Mouse (Mus musculus): ENCODE results near the gene Vcam1. TPM values are rescaled to one million over a fixed set of nuclear protein-coding genes. Genes with fewer than 3 reads are reported as not detected.

Vcam1 gene
- polyA plus RNA-seq, 1 experiment from 2014 or later = 55.1 TPM

DNA sequence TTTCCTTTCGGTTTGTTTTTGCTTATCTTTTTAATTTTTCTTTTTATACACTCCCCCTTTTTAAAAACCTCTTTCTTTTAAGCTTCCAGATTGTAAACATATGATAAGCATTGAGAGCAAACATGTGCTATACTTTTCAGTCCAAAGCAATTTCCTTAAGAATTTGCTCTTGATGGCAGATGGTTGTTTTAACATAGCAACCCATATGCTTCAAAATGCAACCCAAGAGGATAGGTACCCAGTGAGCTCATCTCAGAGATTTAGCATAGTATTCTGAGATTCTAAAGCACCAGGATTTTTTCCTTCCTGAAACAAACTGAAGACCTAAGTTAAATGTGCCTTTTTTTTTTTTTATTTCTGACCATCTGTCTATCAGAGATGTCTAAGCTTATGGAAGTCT lies 28.6 kb downstream of the Vcam1 start:
- no peak for DNase-seq (ENCODE audit: low spot score)
- Histone ChIP-seq H3K4me3 (no peak overlapping the region), H3K27me3 (ENCODE audit: insufficient read depth, poor library complexity, severe bottlenecking) (no peaks in the 10 kb centered on the region), H3K27ac (no peak overlapping the region), H3K4me1 (replicated peaks) (peaks cover 14% of the 10 kb centered on the region), H3K9me3 (no peaks in the 10 kb centered on the region), H3K36me3 (no peaks in the 10 kb centered on the region)
- WGBS = 79% methylated on average over 1 of the region's 1 CpGs

DNA sequence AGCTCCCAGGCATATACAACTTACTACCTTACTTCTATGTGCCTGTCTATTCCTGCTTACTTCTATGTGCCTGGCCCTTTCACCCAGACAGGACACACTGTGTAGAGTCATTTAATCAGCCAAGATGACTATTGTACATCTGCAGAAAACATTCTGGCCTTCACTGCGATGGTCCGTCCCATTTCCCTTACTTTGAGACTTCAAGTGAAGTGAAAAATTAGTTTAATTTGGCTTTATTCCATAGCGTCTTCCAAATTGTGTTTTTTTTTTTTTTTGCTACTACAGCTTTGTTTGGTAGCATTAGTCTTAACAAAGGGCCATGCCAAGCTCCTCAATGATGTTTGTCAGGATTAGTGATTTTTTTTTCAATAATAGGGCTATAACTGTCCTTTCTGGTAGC lies 33.6 kb downstream of the Vcam1 start:
- no peak overlapping the region for H3K4me3 ChIP-seq
- WGBS = 92% methylated on average over 3 of the region's 3 CpGs

GRCm38 (mm10) chr3:116095312-116095711 lies 34.2 kb downstream of the Vcam1 start:
- Histone ChIP-seq H3K4me1 (replicated peaks) (no peaks in the 10 kb centered on the region), H3K36me3 (no peaks in the 10 kb centered on the region), H3K4me3 (no peak overlapping the region), H3K9me3 (0 out of 2 replicates have a peak, but pooled peaks cover 5% of the 10 kb centered on the region), H3K27ac (no peak overlapping the region), H3K27me3 (ENCODE audit: insufficient read depth, poor library complexity, severe bottlenecking) (no peaks in the 10 kb centered on the region)
- DNase-seq (ENCODE audit: low spot score) = no peak
- WGBS = 92% methylated on average over 4 of the region's 4 CpGs

More for the DNA sequence above, 33.6 kb downstream of the Vcam1 start:
- Histone ChIP-seq H3K4me1 (replicated peaks) (no peaks in the 10 kb centered on the region), H3K27ac (no peak overlapping the region), H3K36me3 (no peaks in the 10 kb centered on the region), H3K9me3 (0 out of 2 replicates have a peak, but pooled peaks cover 5% of the 10 kb centered on the region), H3K27me3 (ENCODE audit: insufficient read depth, poor library complexity, severe bottlenecking) (no peaks in the 10 kb centered on the region)
- DNase-seq (ENCODE audit: low spot score) = no peak

DNA sequence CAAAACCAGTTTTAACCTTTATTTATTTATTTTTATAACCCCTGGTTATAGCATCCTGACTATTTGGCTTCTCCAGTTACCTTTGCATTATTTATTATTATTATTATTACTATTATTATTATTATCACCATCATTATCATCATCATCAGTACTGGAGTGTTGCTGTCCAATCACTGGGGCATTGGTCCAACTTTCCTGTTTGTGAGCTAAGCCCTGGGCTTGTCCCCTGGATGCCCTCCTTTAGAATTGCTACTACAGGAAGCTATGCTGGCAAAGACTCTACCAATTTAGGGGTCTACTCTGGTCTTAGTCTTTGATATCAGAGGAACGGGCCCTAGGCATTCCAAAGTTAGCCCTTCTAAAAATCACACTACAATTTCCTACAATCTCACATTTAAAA lies 34.6 kb downstream of the Vcam1 start:
- Histone ChIP-seq H3K27me3 (ENCODE audit: insufficient read depth, poor library complexity, severe bottlenecking) (no peaks in the 10 kb centered on the region), H3K4me1 (replicated peaks) (no peaks in the 10 kb centered on the region), H3K27ac (no peak overlapping the region), H3K4me3 (no peak overlapping the region), H3K36me3 (no peaks in the 10 kb centered on the region), H3K9me3 (0 out of 2 replicates have a peak, but pooled peaks cover 5% of the 10 kb centered on the region)
- DNase-seq (ENCODE audit: low spot score) = no peak
- 93% methylated on average over 1 of the region's 1 CpGs for WGBS

DNA sequence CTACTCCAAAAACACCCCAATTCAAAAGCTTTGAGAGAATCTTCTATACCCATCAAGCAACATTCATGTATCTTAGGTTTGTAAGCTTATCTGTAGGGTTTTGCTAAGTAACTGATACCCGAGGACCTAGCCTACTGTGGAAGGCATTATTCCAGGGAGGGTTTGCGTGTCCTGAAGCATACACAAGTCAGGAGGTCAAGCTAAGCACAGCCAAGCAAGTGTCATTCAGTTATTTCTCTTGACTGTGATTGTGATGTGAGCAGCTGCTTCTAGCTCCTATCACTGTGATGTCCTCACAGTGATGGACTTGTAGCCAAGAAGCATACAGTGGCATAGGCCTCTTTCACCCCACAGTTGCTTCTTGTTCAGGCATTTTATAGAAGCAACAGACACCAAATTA lies 35.2 kb downstream of the Vcam1 start:
- Histone ChIP-seq H3K36me3 (no peaks in the 10 kb centered on the region), H3K9me3 (0 out of 2 replicates have a peak, but pooled peaks cover 5% of the 10 kb centered on the region), H3K27ac (no peak overlapping the region), H3K4me3 (no peak overlapping the region), H3K4me1 (replicated peaks) (no peaks in the 10 kb centered on the region), H3K27me3 (ENCODE audit: insufficient read depth, poor library complexity, severe bottlenecking) (no peaks in the 10 kb centered on the region)
- 82% methylated on average over 2 of the region's 2 CpGs for WGBS
- no peak for DNase-seq (ENCODE audit: low spot score)

GRCm38 (mm10) chr3:116092547-116092946 lies 36.9 kb downstream of the Vcam1 start:
- Histone ChIP-seq H3K36me3 (no peaks in the 10 kb centered on the region), H3K27ac (no peak overlapping the region), H3K9me3 (peaks cover 13% of the 10 kb centered on the region; the same call in 1 of the 2 replicates), H3K4me1 (replicated peaks) (no peaks in the 10 kb centered on the region), H3K27me3 (ENCODE audit: insufficient read depth, poor library complexity, severe bottlenecking) (no peaks in the 10 kb centered on the region), H3K4me3 (no peak overlapping the region)
- 95% methylated on average over 3 of the region's 3 CpGs for WGBS
- no peak for DNase-seq (ENCODE audit: low spot score)

GRCm38 (mm10) chr3:116091706-116092105 lies 37.8 kb downstream of the Vcam1 start:
- Histone ChIP-seq H3K36me3 (no peaks in the 10 kb centered on the region), H3K4me3 (no peak overlapping the region), H3K27me3 (ENCODE audit: insufficient read depth, poor library complexity, severe bottlenecking) (no peaks in the 10 kb centered on the region), H3K27ac (no peak overlapping the region), H3K4me1 (replicated peaks) (no peaks in the 10 kb centered on the region), H3K9me3 (peaks cover 13% of the 10 kb centered on the region; the same call in 1 of the 2 replicates)
- DNase-seq (ENCODE audit: low spot score) = no peak
- 91% methylated on average over 5 of the region's 5 CpGs for WGBS

DNA sequence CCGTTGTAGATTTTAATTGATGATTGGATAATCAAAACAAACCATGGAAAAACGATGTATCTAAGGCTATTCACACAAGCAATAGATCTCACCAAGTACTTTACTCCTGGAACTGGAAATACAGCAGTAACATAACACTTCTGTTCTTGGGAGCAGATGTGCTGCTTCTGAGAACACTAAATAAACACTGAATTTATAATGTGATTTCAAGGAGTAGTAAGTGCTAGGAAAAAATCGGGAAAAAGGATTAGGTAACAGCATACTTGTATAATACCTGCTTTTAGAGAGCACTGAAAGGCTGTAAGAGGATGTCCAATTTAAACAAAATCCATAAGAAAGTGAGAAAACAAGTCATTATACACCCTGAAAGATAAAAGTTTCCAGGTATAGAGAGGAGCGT lies 43.5 kb downstream of the Vcam1 start:
- 88% methylated on average over 4 of the region's 4 CpGs for WGBS
- Histone ChIP-seq H3K27me3 (ENCODE audit: insufficient read depth, poor library complexity, severe bottlenecking) (no peaks in the 10 kb centered on the region), H3K4me1 (replicated peaks) (no peaks in the 10 kb centered on the region), H3K36me3 (no peaks in the 10 kb centered on the region), H3K27ac (no peak overlapping the region), H3K9me3 (peaks cover 7% of the 10 kb centered on the region; the same call in 1 of the 2 replicates), H3K4me3 (no peak overlapping the region)
- no peak for DNase-seq (ENCODE audit: low spot score)

- no peak for DNase-seq (ENCODE audit: low spot score)
- no peaks in the 10 kb centered on the region for H3K27me3 ChIP-seq (ENCODE audit: insufficient read depth, poor library complexity, severe bottlenecking)
- no peaks in the 10 kb centered on the region for H3K36me3 ChIP-seq
- no peak overlapping the region for H3K27ac ChIP-seq
- WGBS = 73% methylated on average over 7 of the region's 7 CpGs
- H3K9me3 ChIP-seq = no peaks in the 10 kb centered on the region
- no peaks in the 10 kb centered on the region for H3K4me1 ChIP-seq (replicated peaks)
- no peak overlapping the region for H3K4me3 ChIP-seq
These were observed 48.4 kb downstream of the Vcam1 start for GRCm38 (mm10) chr3:116080939-116081676.

DNA sequence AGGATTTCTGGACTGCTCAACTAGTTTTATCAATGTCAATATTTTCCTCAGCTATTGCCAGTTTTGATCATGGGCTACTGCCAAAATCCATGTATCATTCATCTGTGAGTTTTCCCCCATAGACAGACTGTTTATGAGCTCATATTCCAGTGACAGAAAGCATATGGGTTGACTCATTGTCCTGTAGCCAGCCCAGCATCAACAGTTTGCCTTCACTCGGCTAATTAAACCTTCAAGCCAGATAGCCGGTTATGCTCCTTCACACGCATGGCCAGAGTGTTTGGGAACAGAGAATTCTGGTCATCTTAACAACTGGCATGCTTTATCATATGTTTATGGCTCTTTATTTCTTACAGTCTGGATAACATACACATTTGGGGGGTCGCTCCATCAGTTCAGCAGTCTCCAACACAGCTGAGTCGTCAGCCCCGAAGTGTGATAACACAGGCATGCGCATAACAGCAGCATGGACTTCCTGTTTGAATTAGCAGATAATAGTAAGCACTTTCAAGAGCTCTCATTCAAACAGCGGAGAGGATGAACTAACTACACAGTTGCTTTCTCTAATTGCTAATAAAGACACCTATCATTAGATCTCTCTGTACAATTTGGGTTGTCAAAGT lies 49.2 kb downstream of the Vcam1 start:
- Histone ChIP-seq H3K4me3 (no peak overlapping the region), H3K9me3 (no peaks in the 10 kb centered on the region), H3K4me1 (replicated peaks) (no peaks in the 10 kb centered on the region), H3K27me3 (ENCODE audit: insufficient read depth, poor library complexity, severe bottlenecking) (no peaks in the 10 kb centered on the region), H3K27ac (no peak overlapping the region), H3K36me3 (no peaks in the 10 kb centered on the region)
- 85% methylated on average over 8 of the region's 8 CpGs for WGBS
- DNase-seq (ENCODE audit: low spot score) = no peak

DNA sequence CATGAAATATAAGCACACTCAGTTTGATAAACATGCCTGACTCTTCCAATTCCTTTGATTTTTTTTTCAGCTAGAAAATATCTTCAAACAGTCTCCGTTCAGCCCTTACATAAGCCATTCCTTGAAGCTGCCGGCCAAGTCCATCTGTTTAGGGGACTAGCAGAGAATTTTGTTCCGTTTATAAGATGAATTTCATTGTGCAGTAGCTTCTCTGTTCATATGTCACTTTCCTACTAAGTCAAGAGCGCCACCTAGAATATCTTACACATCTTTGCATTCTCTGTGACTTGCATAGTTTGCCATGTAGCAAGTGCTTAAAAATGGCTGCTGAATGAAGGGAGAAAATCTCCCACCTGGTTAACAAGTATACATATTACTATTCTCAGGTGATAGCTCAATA lies 51.0 kb downstream of the Vcam1 start:
- H3K4me3 ChIP-seq = no peak overlapping the region
- no peaks in the 10 kb centered on the region for H3K36me3 ChIP-seq
- no peaks in the 10 kb centered on the region for H3K9me3 ChIP-seq
- 76% methylated on average over 4 of the region's 4 CpGs for WGBS
- no peaks in the 10 kb centered on the region for H3K4me1 ChIP-seq (replicated peaks)
- no peak for DNase-seq (ENCODE audit: low spot score)
- H3K27ac ChIP-seq = no peak overlapping the region
- H3K27me3 ChIP-seq (ENCODE audit: insufficient read depth, poor library complexity, severe bottlenecking) = no peaks in the 10 kb centered on the region

GRCm38 (mm10) chr3:116076739-116077138 lies 52.7 kb downstream of the Vcam1 start:
- Histone ChIP-seq H3K4me3 (no peak overlapping the region), H3K9me3 (no peaks in the 10 kb centered on the region), H3K27ac (no peak overlapping the region), H3K4me1 (replicated peaks) (no peaks in the 10 kb centered on the region), H3K27me3 (ENCODE audit: insufficient read depth, poor library complexity, severe bottlenecking) (no peaks in the 10 kb centered on the region), H3K36me3 (no peaks in the 10 kb centered on the region)
- 84% methylated on average over 2 of the region's 2 CpGs for WGBS
- no peak for DNase-seq (ENCODE audit: low spot score)

DNA sequence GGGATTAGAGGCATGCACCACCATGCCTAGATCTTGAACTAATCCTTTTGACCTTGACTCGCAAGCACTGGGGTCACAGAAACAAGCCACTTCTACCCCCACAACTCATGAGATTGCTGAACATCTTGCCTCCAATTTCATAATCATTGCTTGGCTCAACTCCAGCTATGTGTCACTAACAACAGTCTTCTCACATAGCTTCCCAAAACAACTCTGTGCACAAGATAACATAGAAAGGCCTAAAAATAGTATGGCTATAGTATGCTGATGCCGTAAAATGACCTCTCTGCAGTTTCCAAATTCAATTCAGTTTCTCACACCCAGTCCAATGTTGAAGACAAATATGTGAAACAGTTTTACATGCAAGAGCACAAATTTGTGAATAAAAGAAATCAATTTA lies 56.9 kb downstream of the Vcam1 start:
- no peaks in the 10 kb centered on the region for H3K36me3 ChIP-seq
- 92% methylated on average over 2 of the region's 2 CpGs for WGBS
- H3K27ac ChIP-seq = no peak overlapping the region
- no peak overlapping the region for H3K4me3 ChIP-seq
- H3K4me1 ChIP-seq (replicated peaks) = no peaks in the 10 kb centered on the region
- H3K27me3 ChIP-seq (ENCODE audit: insufficient read depth, poor library complexity, severe bottlenecking) = no peaks in the 10 kb centered on the region
- H3K9me3 ChIP-seq = no peaks in the 10 kb centered on the region
- DNase-seq (ENCODE audit: low spot score) = no peak
